Mouse (Mus musculus) CH12.LX (cell line): ENCODE measurements around the gene Spsb2. TPM values are rescaled to one million over a fixed set of nuclear protein-coding genes. Genes with fewer than 3 reads are reported as not detected.

ENCODE experiments used
- DNase-seq: peaks from one replicate; pipeline ENCODE4 v3.0.0-alpha.2; 2013; ENCODE audit errors: extremely low read depth
- H3K27ac ChIP-seq: 2 replicates; pipeline ENCODE4 v1.5.1; 2012; ENCODE audit warnings: low read depth, mild to moderate bottlenecking, control low read depth, moderate library complexity; ENCODE audit not compliant: insufficient read depth
- H3K27me3 ChIP-seq: replicated peaks from 2 replicates; pipeline ENCODE3; 2012; ENCODE audit warnings: inconsistent platforms
- H3K36me3 ChIP-seq, 2 experiments: replicated peaks in 1 of 2; 2 replicates each; pipeline versions ENCODE3 to v1.6.1; 2012; ENCODE audit warnings: inconsistent platforms in 1 of 2, low read length in 1 of 2, mild to moderate bottlenecking in 1 of 2, mixed read lengths in 1 of 2, moderate library complexity in 1 of 2; ENCODE audit not compliant: control insufficient read depth in 1 of 2, insufficient read depth in 1 of 2
- H3K4me1 ChIP-seq, 2 experiments: 2 replicates each; pipeline ENCODE4 v1.6.1; 2012; ENCODE audit warnings: inconsistent platforms in 1 of 2, moderate library complexity in 1 of 2; ENCODE audit not compliant: insufficient read depth in 2 of 2, control insufficient read depth in 1 of 2
- H3K4me2 ChIP-seq: 2 replicates; pipeline ENCODE4 v1.6.1; 2012; ENCODE audit warnings: low read depth, mild to moderate bottlenecking, control low read depth; ENCODE audit not compliant: poor library complexity, insufficient read depth, severe bottlenecking
- H3K4me3 ChIP-seq, 3 experiments: fragments of 150-350 bp in 1 of 3; sonication (generic) in 1 of 3; replicated peaks in 1 of 3; 2 replicates each; pipeline versions ENCODE3 to v1.5.1; 2011 to 2012; ENCODE audit warnings: low read depth in 2 of 3, low read length in 2 of 3, mild to moderate bottlenecking in 2 of 3, moderate library complexity in 2 of 3, control low read depth in 1 of 3, improper control_type of control experiment in 1 of 3, inconsistent platforms in 1 of 3, mixed read lengths in 1 of 3; ENCODE audit not compliant: poor library complexity in 1 of 3
- H3K79me2 ChIP-seq: replicated peaks from 2 replicates; pipeline ENCODE4 v1.6.1; 2012; ENCODE audit warnings: mild to moderate bottlenecking, moderate library complexity; ENCODE audit not compliant: control insufficient read depth, poor library complexity, insufficient read depth, severe bottlenecking; ENCODE audit errors: extremely low read depth
- H3K9ac ChIP-seq: 2 replicates; pipeline ENCODE4 v1.6.1; 2012; ENCODE audit warnings: low read depth, mild to moderate bottlenecking, control low read depth, moderate library complexity; ENCODE audit not compliant: insufficient read depth
- H3K9me3 ChIP-seq: replicated peaks from 2 replicates; pipeline ENCODE3; 2012; ENCODE audit warnings: low read length, inconsistent platforms, mixed read lengths
- CHD2 ChIP-seq: IDR thresholded peaks from 2 replicates; pipeline ENCODE4 v1.6.1; 2011; ENCODE audit warnings: low read length, improper control_type of control experiment
- CTCF ChIP-seq, 2 experiments: IDR thresholded peaks in 1 of 2; conservative IDR thresholded peaks in 1 of 2; 2 replicates each; pipeline ENCODE4 v1.5.1; 2011 to 2012; ENCODE audit warnings: low read depth in 2 of 2, low read length in 2 of 2, improper control_type of control experiment in 1 of 2, inconsistent platforms in 1 of 2, mild to moderate bottlenecking in 1 of 2, moderate library complexity in 1 of 2
- E2F4 ChIP-seq: IDR thresholded peaks from 2 replicates; pipeline ENCODE4 v1.6.1; 2011; ENCODE audit warnings: low read depth, low read length, improper control_type of control experiment; ENCODE audit not compliant: insufficient replicate concordance
- ELF1 ChIP-seq: IDR thresholded peaks from 2 replicates; pipeline ENCODE4 v1.6.1; 2014; ENCODE audit warnings: low read depth, mild to moderate bottlenecking, inconsistent platforms, low read length, improper control_type of control experiment
- GABPA ChIP-seq: IDR thresholded peaks from 2 replicates; pipeline ENCODE4 v1.6.1; 2012; ENCODE audit warnings: low read depth, low read length, improper control_type of control experiment, inconsistent platforms; ENCODE audit not compliant: insufficient replicate concordance
- IRF4 ChIP-seq: IDR thresholded peaks from 2 replicates; pipeline ENCODE4 v1.6.1; 2014; ENCODE audit warnings: low read depth, mild to moderate bottlenecking, inconsistent platforms, low read length, improper control_type of control experiment
- JUND ChIP-seq: conservative IDR thresholded peaks from 2 replicates; pipeline ENCODE4 v1.6.1; 2011; ENCODE audit warnings: low read depth, low read length, improper control_type of control experiment
- KAT2A ChIP-seq: IDR thresholded peaks from 2 replicates; pipeline ENCODE4 v1.6.1; 2012; ENCODE audit warnings: low read length, improper control_type of control experiment, inconsistent platforms; ENCODE audit not compliant: insufficient replicate concordance
- MAFK ChIP-seq: IDR thresholded peaks from 2 replicates; pipeline ENCODE4 v1.6.1; 2011; ENCODE audit warnings: low read length, improper control_type of control experiment; ENCODE audit not compliant: insufficient replicate concordance
- MAX ChIP-seq: IDR thresholded peaks from 2 replicates; pipeline ENCODE4 v1.6.1; 2011; ENCODE audit warnings: low read length, improper control_type of control experiment
- MAZ ChIP-seq: IDR thresholded peaks from 2 replicates; pipeline ENCODE4 v1.6.1; 2012; ENCODE audit warnings: low read depth, mild to moderate bottlenecking, inconsistent platforms, low read length, improper control_type of control experiment, moderate library complexity
- MEF2A ChIP-seq: IDR thresholded peaks from 2 replicates; pipeline ENCODE4 v1.6.1; 2014; ENCODE audit warnings: low read depth, mild to moderate bottlenecking, inconsistent platforms, low read length, improper control_type of control experiment, borderline replicate concordance
- MYC ChIP-seq: IDR thresholded peaks from 2 replicates; pipeline ENCODE4 v1.6.1; 2011; ENCODE audit warnings: low read depth, mild to moderate bottlenecking, improper control_type of control experiment, low read length
- NRF1 ChIP-seq: IDR thresholded peaks from 2 replicates; pipeline ENCODE4 v1.6.1; 2014; ENCODE audit warnings: low read depth, mild to moderate bottlenecking, inconsistent platforms, low read length, improper control_type of control experiment, moderate library complexity
- POLR2AphosphoS2 ChIP-seq: IDR thresholded peaks from 2 replicates; pipeline ENCODE4 v1.6.1; 2011; ENCODE audit warnings: low read depth, low read length, improper control_type of control experiment
- RAD21 ChIP-seq: IDR thresholded peaks from 2 replicates; pipeline ENCODE4 v1.6.1; 2011; ENCODE audit warnings: low read depth, mild to moderate bottlenecking, low read length, improper control_type of control experiment, moderate library complexity
- RCOR1 ChIP-seq: conservative IDR thresholded peaks from 2 replicates; pipeline ENCODE4 v1.6.1; 2012; ENCODE audit warnings: low read depth, mild to moderate bottlenecking, inconsistent platforms, low read length, improper control_type of control experiment
- SIN3A ChIP-seq: IDR thresholded peaks from 2 replicates; pipeline ENCODE4 v1.6.1; 2012; ENCODE audit warnings: low read length, improper control_type of control experiment, inconsistent platforms
- SMC3 ChIP-seq: IDR thresholded peaks from 2 replicates; pipeline ENCODE4 v1.6.1; 2011; ENCODE audit warnings: low read depth, low read length, improper control_type of control experiment
- TBP ChIP-seq: conservative IDR thresholded peaks from 2 replicates; pipeline ENCODE4 v1.6.1; 2011; ENCODE audit warnings: low read depth, low read length, improper control_type of control experiment
- UBTF ChIP-seq: IDR thresholded peaks from 2 replicates; pipeline ENCODE4 v1.6.1; 2012; ENCODE audit warnings: low read depth, mild to moderate bottlenecking, inconsistent platforms, low read length, improper control_type of control experiment, moderate library complexity
- USF2 ChIP-seq: conservative IDR thresholded peaks from 2 replicates; pipeline ENCODE4 v1.6.1; 2011; ENCODE audit warnings: low read depth, low read length, improper control_type of control experiment
- ZC3H11A ChIP-seq: IDR thresholded peaks from 2 replicates; pipeline ENCODE4 v1.6.1; 2012; ENCODE audit warnings: low read depth, mild to moderate bottlenecking, inconsistent platforms, low read length, improper control_type of control experiment
- ZKSCAN1 ChIP-seq: IDR thresholded peaks from 2 replicates; pipeline ENCODE4 v1.6.1; 2012; ENCODE audit warnings: low read depth, inconsistent platforms, low read length, improper control_type of control experiment, borderline replicate concordance
- ZMIZ1 ChIP-seq: IDR thresholded peaks from 2 replicates; pipeline ENCODE4 v1.6.1; 2012; ENCODE audit warnings: low read depth, mild to moderate bottlenecking, inconsistent platforms, low read length, improper control_type of control experiment
- dilution Hi-C: fragments of 300-500 bp; cut with MboI; formaldehyde crosslinking; loops from 2 replicates; pipeline ENCODE4 v1.14.3; 2020; ENCODE audit warnings: low sequenced_read_pairs; ENCODE audit not compliant: extremely low pct_unique_long_range_greater_than_20kb, extremely low pct_ligation_motif_present
- in situ Hi-C: fragments of 300-500 bp; cut with MboI; formaldehyde crosslinking; loops from 3 replicates; pipeline ENCODE4 v1.14.3; 2019; ENCODE audit warnings: low sequenced_read_pairs, low pct_ligation_motif_present, low pct_unique_long_range_greater_than_20kb, mixed read lengths
- polyA plus RNA-seq: library from polyadenylated mRNA; unstranded; fragments of >175 nt; gene quantifications from 2 replicates; pipeline ENCODE4 v1.2.1, GENCODE M21; 2012; ENCODE audit warnings: low read depth; ENCODE audit not compliant: insufficient read length
- total RNA-seq, 2 experiments: library from RNA; depleted of rRNA; stranded (reverse); fragments of 300-350 nt in 1 of 2; fragments of >200 nt in 1 of 2; gene quantifications; 2 replicates each; pipeline ENCODE4 v1.2.3; 2012 to 2014

The Spsb2 gene
- total and polyA plus RNA-seq, 3 experiments, result 2.4 to 3.3 TPM; not detected in 1

DNA sequence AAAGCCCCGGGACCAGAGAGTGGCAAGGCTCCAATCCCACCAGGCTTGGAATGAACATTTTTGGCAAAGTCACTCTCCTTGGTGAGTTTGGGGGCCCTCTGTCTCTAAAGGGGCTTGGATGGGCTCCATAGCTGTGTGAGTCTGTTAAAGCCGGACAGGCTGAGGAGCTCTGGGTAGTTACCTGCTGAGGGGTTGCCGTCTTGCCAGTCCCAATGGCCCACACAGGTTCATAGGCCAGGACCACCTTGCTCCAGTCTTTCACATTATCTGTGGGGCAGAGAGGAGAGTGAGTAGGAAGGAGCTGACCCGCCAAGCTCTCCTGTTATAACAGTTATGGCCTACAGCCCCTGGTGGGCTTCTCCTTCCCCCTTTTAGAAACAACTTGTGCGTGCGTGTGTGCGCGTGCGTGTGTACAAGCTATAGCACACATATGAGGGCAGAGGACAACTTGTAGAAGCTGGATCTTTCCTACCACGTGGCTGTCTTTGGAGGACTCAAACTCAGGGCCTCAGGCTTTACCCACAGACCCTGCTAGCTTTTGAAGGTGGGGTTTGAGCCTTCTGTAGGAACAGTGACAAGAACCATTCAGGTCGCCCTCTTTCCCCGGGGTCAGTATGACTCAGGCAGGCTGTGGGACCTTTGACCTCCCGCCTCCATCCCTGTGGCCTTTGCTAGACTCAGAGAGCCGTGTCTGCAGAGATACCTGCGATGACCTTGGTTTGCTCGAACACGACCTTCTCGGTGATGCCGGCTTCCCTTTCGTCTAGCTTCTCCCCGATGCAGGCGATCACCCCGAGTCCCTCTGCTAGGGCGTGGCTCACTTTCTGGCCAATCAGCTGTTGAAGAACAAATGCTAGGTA is 3.5 kb downstream of the Spsb2 start:
- no peaks in the 10 kb centered on the region for H3K9me3 ChIP-seq
- peaks cover 23% of the 10 kb centered on the region for H3K79me2 ChIP-seq
- H3K4me2 ChIP-seq, result peak overlapping the region; percentile 68
- no peak overlapping the region for H3K27ac ChIP-seq
- peaks cover 43 to 78% of the 10 kb centered on the region in 2 experiments for H3K36me3 ChIP-seq
- peak overlapping the region; percentile 95 for H3K9ac ChIP-seq
- H3K27me3 ChIP-seq, result no peaks in the 10 kb centered on the region
- TF ChIP-seq KAT2A, result no peak
- TF ChIP-seq SMC3, result no peak
- no peak for TF ChIP-seq MAX
- TF ChIP-seq ZKSCAN1, result no peak
- no peak for TF ChIP-seq ZC3H11A
- TF ChIP-seq ZMIZ1, result no peak
- no peak for TF ChIP-seq CTCF (conservative IDR thresholded peaks at IDR 0.05 in 1 of 2, IDR thresholded peaks at IDR 0.05 in 1 of 2; ENCODE audit: low read depth in 2 of 2, low read length in 2 of 2)
- TF ChIP-seq IRF4, result no peak
- TF ChIP-seq RAD21, result no peak
- TF ChIP-seq TBP, result no peak
- TF ChIP-seq MYC, result no peak
- H3K4me3 ChIP-seq, result peak overlapping the region; percentile 73 to 97 (median 82)
- dilution Hi-C loops (no loop called here), in situ Hi-C loops (no loop called here)
- DNase-seq, result no peak
- peaks cover 5 to 38% of the 10 kb centered on the region in 2 experiments for H3K4me1 ChIP-seq

DNA sequence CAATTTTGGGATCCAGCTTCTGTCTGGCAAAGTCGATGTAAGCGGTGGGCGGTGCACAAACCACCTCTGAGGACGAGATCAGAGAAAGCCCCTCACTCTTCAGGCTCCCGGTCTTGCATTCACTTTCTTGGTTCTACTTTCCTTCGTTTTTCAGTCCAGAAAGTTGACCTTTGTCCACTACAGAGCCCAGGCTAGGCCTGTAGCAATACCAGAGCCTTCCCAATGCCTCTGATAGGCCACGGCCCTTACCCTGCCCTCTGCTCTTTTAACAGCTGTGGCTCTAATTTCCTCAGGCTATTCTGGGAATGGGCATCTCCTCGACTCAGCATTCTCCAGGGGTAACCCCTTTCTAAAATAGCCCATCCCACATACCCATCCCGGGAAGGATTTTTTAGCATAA is 4.4 kb downstream of the Spsb2 start:
- Histone ChIP-seq H3K27ac (no peak overlapping the region; the same call in 1 of the 2 replicates), H3K4me2 (peak overlapping the region; percentile 68), H3K4me1 (peaks cover 5 to 38% of the 10 kb centered on the region in 2 experiments), H3K9me3 (no peaks in the 10 kb centered on the region), H3K9ac (peak overlapping the region; percentile 95), H3K36me3 (peaks cover 53 to 81% of the 10 kb centered on the region in 2 experiments), H3K4me3 (peak overlapping the region; percentile 73 to 97 (median 82)), H3K79me2 (peaks cover 23% of the 10 kb centered on the region), H3K27me3 (no peaks in the 10 kb centered on the region)
- in situ Hi-C loops, result no loop called here
- dilution Hi-C loops, result no loop called here
- no peak for DNase-seq
- TF ChIP-seq MEF2A, result no peak
- no peak for TF ChIP-seq NRF1
- TF ChIP-seq MAZ, result no peak
- no peak for TF ChIP-seq IRF4
- no peak for TF ChIP-seq USF2
- no peak for TF ChIP-seq GABPA
- no peak for TF ChIP-seq E2F4
- no peak for TF ChIP-seq RAD21
- TF ChIP-seq TBP, result no peak
- no peak for TF ChIP-seq UBTF
- no peak for TF ChIP-seq CHD2
- TF ChIP-seq MAFK, result no peak
- no peak; the same call in 1 of the 2 replicates for TF ChIP-seq SIN3A
- TF ChIP-seq RCOR1, result no peak
- TF ChIP-seq JUND, result no peak
- no peak for TF ChIP-seq CTCF (conservative IDR thresholded peaks at IDR 0.05 in 1 of 2, IDR thresholded peaks at IDR 0.05 in 1 of 2; ENCODE audit: low read depth in 2 of 2, low read length in 2 of 2)
- TF ChIP-seq ELF1, result no peak
- no peak for TF ChIP-seq POLR2AphosphoS2
